Mouse (Mus musculus): ENCODE results near the gene Emc3.

Emc3 gene

GRCm38 (mm10) chr6:113499346-113499745 lies 32.1 kb downstream of the Emc3 start:
- in situ Hi-C loops (cut with MboI, MseI), result no loop called here

GRCm38 (mm10) chr6:113495071-113495675 lies 36.3 kb downstream of the Emc3 start:
- in situ Hi-C loops (cut with MboI, MseI), result no loop called here

- in situ Hi-C loops (cut with MboI, MseI), result no loop called here
Measured at GRCm38 (mm10) chr6:113494258-113494788, 37.1 kb downstream of the Emc3 start.

GRCm38 (mm10) chr6:113492101-113492864 lies 39.2 kb downstream of the Emc3 start:
- in situ Hi-C loops (cut with MboI, MseI), result no loop called here

- in situ Hi-C loops (cut with MboI, MseI), result no loop called here
Measured at GRCm38 (mm10) chr6:113489410-113489809, 42.0 kb downstream of the Emc3 start.

- in situ Hi-C loops (cut with MboI, MseI), result no loop called here
Measured at GRCm38 (mm10) chr6:113487125-113487576, 44.3 kb downstream of the Emc3 start.

- in situ Hi-C loops (cut with MboI, MseI), result no loop called here
Measured at GRCm38 (mm10) chr6:113483729-113484128, 47.7 kb downstream of the Emc3 start.

GRCm38 (mm10) chr6:113483100-113483615 lies 48.3 kb downstream of the Emc3 start, which contains the start of gene Creld1:
Gene Creld1, plus strand, starts transcription at chr6:113483297.
- in situ Hi-C loops (cut with MboI, MseI), result no loop called here

GRCm38 (mm10) chr6:113482477-113483099 lies 48.9 kb downstream of the Emc3 start:
- in situ Hi-C loops (cut with MboI, MseI), result no loop called here

GRCm38 (mm10) chr6:113480555-113481373 lies 50.7 kb downstream of the Emc3 start:
- in situ Hi-C loops (cut with MboI, MseI), result no loop called here

GRCm38 (mm10) chr6:113478906-113479305 lies 52.5 kb downstream of the Emc3 start:
- in situ Hi-C loops (cut with MboI, MseI), result no loop called here

- in situ Hi-C loops (cut with MboI, MseI), result no loop called here
Measured at GRCm38 (mm10) chr6:113477353-113477752, 54.1 kb downstream of the Emc3 start.

GRCm38 (mm10) chr6:113473715-113474114 lies 57.7 kb downstream of the Emc3 start:
- in situ Hi-C loops (cut with MboI, MseI), result no loop called here

GRCm38 (mm10) chr6:113473246-113473645 lies 58.2 kb downstream of the Emc3 start:
- in situ Hi-C loops (cut with MboI, MseI), result no loop called here

- in situ Hi-C loops (cut with MboI, MseI), result no loop called here
Measured at GRCm38 (mm10) chr6:113472061-113472460, 59.4 kb downstream of the Emc3 start.

GRCm38 (mm10) chr6:113471297-113471936 lies 60.0 kb downstream of the Emc3 start, which contains the start of gene Il17rc:
Gene Il17rc, plus strand, starts transcription at chr6:113471427.
- in situ Hi-C loops (cut with MboI, MseI), result no loop called here

- in situ Hi-C loops (cut with MboI, MseI), result no loop called here
Measured at GRCm38 (mm10) chr6:113469432-113469831, 62.0 kb downstream of the Emc3 start.

- in situ Hi-C loops (cut with MboI, MseI), result no loop called here
Measured at GRCm38 (mm10) chr6:113469021-113469420, 62.4 kb downstream of the Emc3 start.

GRCm38 (mm10) chr6:113468512-113468911 lies 62.9 kb downstream of the Emc3 start:
- in situ Hi-C loops (cut with MboI, MseI), result no loop called here

- in situ Hi-C loops (cut with MboI, MseI), result no loop called here
Measured at GRCm38 (mm10) chr6:113465602-113466001, 65.8 kb downstream of the Emc3 start.

Measured in T-helper 1 cell (primary cell).